Mouse (Mus musculus) lung, adult 2 months (tissue): ENCODE results near the gene Adamtsl1. TPM values are rescaled to one million over a fixed set of nuclear protein-coding genes. Genes with fewer than 3 reads are reported as not detected.

Experiments
- DNase-seq: peaks from one replicate; pipeline ENCODE4 v3.0.0; 2022
- H3K4me1 ChIP-seq: fragments of 200-500 bp; 2 replicates; pipeline ENCODE4 v1.6.1; 2011; ENCODE audit warnings: low read length; ENCODE audit not compliant: control insufficient read depth, insufficient read depth
- H3K4me3 ChIP-seq: fragments of 200-500 bp; replicated peaks from 2 replicates; pipeline ENCODE3; 2011; ENCODE audit warnings: low read depth, mild to moderate bottlenecking, control low read depth, low read length; ENCODE audit errors: extremely low read depth
- CTCF ChIP-seq: fragments of 200-500 bp; IDR thresholded peaks from 2 replicates; pipeline ENCODE4 v1.5.1; 2011; ENCODE audit warnings: mild to moderate bottlenecking, low read length, control low read depth; ENCODE audit not compliant: insufficient read depth
- POLR2A ChIP-seq: fragments of 200-500 bp; IDR thresholded peaks from 2 replicates; pipeline ENCODE4 v1.6.1; 2011; ENCODE audit warnings: low read depth, mild to moderate bottlenecking, control low read depth, low read length, borderline replicate concordance; ENCODE audit errors: extremely low read depth
- WGBS: fragments of 180-500 bp; shearing (Covaris S2); methylation state at CpG from one replicate; pipeline ENCODE4 v1.1.7; 2018; 5-methylcytosine and 5-hydroxymethylcytosine counted together
- polyA plus RNA-seq: library from polyadenylated mRNA; depleted of rRNA; stranded (reverse); fragments of >200 nt; gene quantifications from 2 replicates; pipeline ENCODE4 v1.2.3, GENCODE M21; 2012

Adamtsl1 gene
- polyA plus RNA-seq, 1 experiment: 10.8 TPM

- Histone ChIP-seq H3K4me1 (no peaks in the 10 kb centered on the region), H3K4me3 (no peak overlapping the region)
- DNase-seq: no peak
- WGBS: 53% methylated on average over 3 of the region's 3 CpGs
- TF ChIP-seq CTCF: no peak
- TF ChIP-seq POLR2A: no peak
Observed at GRCm38 (mm10) chr4:85724999-85725398, 211.0 kb downstream of the Adamtsl1 start.

- TF ChIP-seq POLR2A: no peak
- no peak for TF ChIP-seq CTCF
- WGBS: 45% methylated on average over 2 of the region's 2 CpGs
- H3K4me1 ChIP-seq: no peaks in the 10 kb centered on the region
- no peak for DNase-seq
- no peak overlapping the region for H3K4me3 ChIP-seq
Observed at GRCm38 (mm10) chr4:85727731-85728130, 213.8 kb downstream of the Adamtsl1 start.

- H3K4me1 ChIP-seq: no peaks in the 10 kb centered on the region
- 67% methylated on average over 1 of the region's 1 CpGs for WGBS
- no peak for TF ChIP-seq POLR2A
- no peak for TF ChIP-seq CTCF
- DNase-seq: no peak
- H3K4me3 ChIP-seq: no peak overlapping the region
Observed at GRCm38 (mm10) chr4:85728416-85728815, 214.4 kb downstream of the Adamtsl1 start.

- no peak for DNase-seq
- TF ChIP-seq POLR2A: no peak
- no peak for TF ChIP-seq CTCF
- H3K4me1 ChIP-seq: no peaks in the 10 kb centered on the region
- H3K4me3 ChIP-seq: no peak overlapping the region
- 61% methylated on average over 4 of the region's 4 CpGs for WGBS
Observed at GRCm38 (mm10) chr4:85740478-85740877, 226.5 kb downstream of the Adamtsl1 start.

GRCm38 (mm10) chr4:85741825-85742391, 227.9 kb downstream of the Adamtsl1 start:
- Histone ChIP-seq H3K4me3 (no peak overlapping the region), H3K4me1 (no peaks in the 10 kb centered on the region)
- 14% methylated on average over 3 of the region's 3 CpGs for WGBS
- peak; percentile 48 for DNase-seq
- no peak for TF ChIP-seq POLR2A
- no peak for TF ChIP-seq CTCF

- 66% methylated on average over 1 of the region's 1 CpGs for WGBS
- TF ChIP-seq POLR2A: no peak
- no peak overlapping the region for H3K4me3 ChIP-seq
- H3K4me1 ChIP-seq: no peaks in the 10 kb centered on the region
- no peak for DNase-seq
Observed at GRCm38 (mm10) chr4:85743427-85743826, 229.5 kb downstream of the Adamtsl1 start.

GRCm38 (mm10) chr4:85762684-85763083, 248.7 kb downstream of the Adamtsl1 start:
- DNase-seq: no peak
- TF ChIP-seq CTCF (no peak), POLR2A (no peak)
- WGBS: 84% methylated on average over 3 of the region's 3 CpGs

GRCm38 (mm10) chr4:85763161-85764014, 249.4 kb downstream of the Adamtsl1 start:
- no peak overlapping the region for H3K4me3 ChIP-seq
- no peaks in the 10 kb centered on the region; the same call in 1 of the 2 replicates for H3K4me1 ChIP-seq
- DNase-seq: no peak
- WGBS: 86% methylated on average over 5 of the region's 5 CpGs
- TF ChIP-seq CTCF (no peak), POLR2A (no peak)

More at GRCm38 (mm10) chr4:85762684-85763083, 248.7 kb downstream of the Adamtsl1 start:
- Histone ChIP-seq H3K4me1 (no peaks in the 10 kb centered on the region; the same call in 1 of the 2 replicates), H3K4me3 (no peak overlapping the region)

- no peaks in the 10 kb centered on the region; the same call in 1 of the 2 replicates for H3K4me1 ChIP-seq
- no peak for DNase-seq
- 60% methylated on average over 14 of the region's 14 CpGs for WGBS
- no peak overlapping the region for H3K4me3 ChIP-seq
- TF ChIP-seq CTCF: no peak
- no peak for TF ChIP-seq POLR2A
Observed at GRCm38 (mm10) chr4:85764015-85764450, 250.1 kb downstream of the Adamtsl1 start.

- Histone ChIP-seq H3K4me1 (no peaks in the 10 kb centered on the region; the same call in 1 of the 2 replicates), H3K4me3 (no peak overlapping the region)
- TF ChIP-seq POLR2A: no peak
- no peak for TF ChIP-seq CTCF
- 44% methylated on average over 3 of the region's 3 CpGs for WGBS
- DNase-seq: no peak
Observed at GRCm38 (mm10) chr4:85764476-85764875, 250.5 kb downstream of the Adamtsl1 start.
